Mouse (Mus musculus): ENCODE measurements around the gene Copa.

GRCm38 (mm10) chr1:172133535-172133934 is 51.2 kb downstream of the Copa start:
- TF ChIP-seq GATA1 (IDR thresholded peaks at IDR 0.05; ENCODE audit: borderline replicate concordance, low read length) (no peak), CTCF (IDR thresholded peaks at IDR 0.05; ENCODE audit: low read depth, low read length) (no peak), GATA2 (IDR thresholded peaks at IDR 0.05; ENCODE audit: borderline replicate concordance, low read depth, low read length) (no peak), POLR2AphosphoS5 (IDR thresholded peaks at IDR 0.05; ENCODE audit: insufficient replicate concordance, low read depth, low read length) (no peak), TAL1 (conservative IDR thresholded peaks at IDR 0.05; ENCODE audit: low read depth, low read length) (no peak)

All from G1E (cell line).